Mouse (Mus musculus): ENCODE measurements around the gene Zc3hav1. TPM values are rescaled to one million over a fixed set of nuclear protein-coding genes. Genes with fewer than 3 reads are reported as not detected.
A peak's percentile ranks its signal among the peaks of the same experiment; 100 is the strongest.

The Zc3hav1 gene
- polyA plus RNA-seq, 1 experiment from 2014 or later: 1.7 TPM

GRCm38 (mm10) chr6:38326596-38326995 is 27.8 kb downstream of the Zc3hav1 start:
- ATAC-seq (ENCODE audit: low FRiP score): no peak
- H3K9me3 ChIP-seq (ENCODE audit: control insufficient read depth, low read length): no peaks in the 10 kb centered on the region
- DNase-seq (ENCODE audit: low spot score): peak; percentile 79
- no peak overlapping the region for H3K27ac ChIP-seq (ENCODE audit: low read depth, low read length)
- H3K4me1 ChIP-seq (replicated peaks; ENCODE audit: control insufficient read depth, insufficient read depth, low read length): no peaks in the 10 kb centered on the region
- no peaks in the 10 kb centered on the region for H3K27me3 ChIP-seq (ENCODE audit: control insufficient read depth, insufficient read depth, low read length)
- no peak overlapping the region for H3K4me2 ChIP-seq (replicated peaks; ENCODE audit: low read depth, low read length)
- no peaks in the 10 kb centered on the region for H3K36me3 ChIP-seq (ENCODE audit: control insufficient read depth, insufficient read depth, low read length)
- H3K9ac ChIP-seq (ENCODE audit: low read depth, low read length): no peak overlapping the region
- H3K4me3 ChIP-seq (ENCODE audit: low read depth, low read length): no peak overlapping the region
- WGBS: 16% methylated on average over 4 of the region's 4 CpGs

GRCm38 (mm10) chr6:38320621-38321020 is 33.8 kb downstream of the Zc3hav1 start:
- Histone ChIP-seq H3K36me3 (ENCODE audit: control insufficient read depth, insufficient read depth, low read length) (no peaks in the 10 kb centered on the region), H3K4me1 (replicated peaks; ENCODE audit: control insufficient read depth, insufficient read depth, low read length) (no peaks in the 10 kb centered on the region), H3K27ac (ENCODE audit: low read depth, low read length) (no peak overlapping the region), H3K9ac (ENCODE audit: low read depth, low read length) (no peak overlapping the region), H3K9me3 (ENCODE audit: control insufficient read depth, low read length) (no peaks in the 10 kb centered on the region), H3K27me3 (ENCODE audit: control insufficient read depth, insufficient read depth, low read length) (no peaks in the 10 kb centered on the region), H3K4me2 (replicated peaks; ENCODE audit: low read depth, low read length) (no peak overlapping the region), H3K4me3 (ENCODE audit: low read depth, low read length) (no peak overlapping the region)
- ATAC-seq (ENCODE audit: low FRiP score) (no peak), DNase-seq (ENCODE audit: low spot score) (no peak)
- 93% methylated on average over 9 of the region's 9 CpGs for WGBS

- no peak for ATAC-seq (ENCODE audit: low FRiP score)
- WGBS: 93% methylated on average over 4 of the region's 4 CpGs
These were observed 38.4 kb downstream of the Zc3hav1 start for GRCm38 (mm10) chr6:38316050-38316449.

GRCm38 (mm10) chr6:38309741-38310140 is 44.7 kb downstream of the Zc3hav1 start:
- no peak for ATAC-seq (ENCODE audit: low FRiP score)
- H3K4me1 ChIP-seq (replicated peaks; ENCODE audit: control insufficient read depth, insufficient read depth, low read length): no peaks in the 10 kb centered on the region
- DNase-seq (ENCODE audit: low spot score): no peak
- H3K9ac ChIP-seq (ENCODE audit: low read depth, low read length): no peak overlapping the region
- no peak overlapping the region for H3K4me3 ChIP-seq (ENCODE audit: low read depth, low read length)
- H3K4me2 ChIP-seq (replicated peaks; ENCODE audit: low read depth, low read length): no peak overlapping the region
- H3K27me3 ChIP-seq (ENCODE audit: control insufficient read depth, insufficient read depth, low read length): no peaks in the 10 kb centered on the region
- no peaks in the 10 kb centered on the region for H3K9me3 ChIP-seq (ENCODE audit: control insufficient read depth, low read length)
- no peak overlapping the region for H3K27ac ChIP-seq (ENCODE audit: low read depth, low read length)
- no peaks in the 10 kb centered on the region for H3K36me3 ChIP-seq (ENCODE audit: control insufficient read depth, insufficient read depth, low read length)

More at GRCm38 (mm10) chr6:38316050-38316449, 38.4 kb downstream of the Zc3hav1 start:
- no peak overlapping the region for H3K27ac ChIP-seq (ENCODE audit: low read depth, low read length)
- no peaks in the 10 kb centered on the region for H3K36me3 ChIP-seq (ENCODE audit: control insufficient read depth, insufficient read depth, low read length)
- H3K4me3 ChIP-seq (ENCODE audit: low read depth, low read length): no peak overlapping the region
- no peaks in the 10 kb centered on the region for H3K27me3 ChIP-seq (ENCODE audit: control insufficient read depth, insufficient read depth, low read length)
- no peaks in the 10 kb centered on the region for H3K4me1 ChIP-seq (replicated peaks; ENCODE audit: control insufficient read depth, insufficient read depth, low read length)
- no peak for DNase-seq (ENCODE audit: low spot score)
- no peaks in the 10 kb centered on the region for H3K9me3 ChIP-seq (ENCODE audit: control insufficient read depth, low read length)
- H3K4me2 ChIP-seq (replicated peaks; ENCODE audit: low read depth, low read length): no peak overlapping the region
- no peak overlapping the region for H3K9ac ChIP-seq (ENCODE audit: low read depth, low read length)

- Histone ChIP-seq H3K27ac (ENCODE audit: low read depth, low read length) (no peak overlapping the region), H3K4me3 (ENCODE audit: low read depth, low read length) (no peak overlapping the region), H3K4me1 (replicated peaks; ENCODE audit: control insufficient read depth, insufficient read depth, low read length) (no peaks in the 10 kb centered on the region), H3K9me3 (ENCODE audit: control insufficient read depth, low read length) (no peaks in the 10 kb centered on the region), H3K9ac (ENCODE audit: low read depth, low read length) (no peak overlapping the region), H3K36me3 (ENCODE audit: control insufficient read depth, insufficient read depth, low read length) (no peaks in the 10 kb centered on the region), H3K4me2 (replicated peaks; ENCODE audit: low read depth, low read length) (no peak overlapping the region), H3K27me3 (ENCODE audit: control insufficient read depth, insufficient read depth, low read length) (no peaks in the 10 kb centered on the region)
- WGBS: 72% methylated on average over 3 of the region's 3 CpGs
- DNase-seq (ENCODE audit: low spot score) (no peak), ATAC-seq (ENCODE audit: low FRiP score) (no peak)
These were observed 49.4 kb downstream of the Zc3hav1 start for GRCm38 (mm10) chr6:38304981-38305380.

- H3K9me3 ChIP-seq (ENCODE audit: control insufficient read depth, low read length): no peaks in the 10 kb centered on the region
- peak; percentile 86 for DNase-seq (ENCODE audit: low spot score)
- H3K4me3 ChIP-seq (ENCODE audit: low read depth, low read length): peak within 1 kb of the TSS; percentile 59
- peak; percentile 96 for ATAC-seq (ENCODE audit: low FRiP score)
- H3K4me1 ChIP-seq (replicated peaks; ENCODE audit: control insufficient read depth, insufficient read depth, low read length): no peaks in the 10 kb centered on the region
- H3K4me2 ChIP-seq (replicated peaks; ENCODE audit: low read depth, low read length): peak within 1 kb of the TSS; percentile 78
- WGBS: under 1% methylated on average over 53 of the region's 70 CpGs
- H3K27ac ChIP-seq (ENCODE audit: low read depth, low read length): peak within 1 kb of the TSS; percentile 94
- H3K27me3 ChIP-seq (ENCODE audit: control insufficient read depth, insufficient read depth, low read length): no peaks in the 10 kb centered on the region
- H3K36me3 ChIP-seq (ENCODE audit: control insufficient read depth, insufficient read depth, low read length): peaks cover 5% of the 10 kb centered on the region; the same call in 1 of the 2 replicates
- peak within 1 kb of the TSS; percentile 90 for H3K9ac ChIP-seq (ENCODE audit: low read depth, low read length)
These were observed 55.5 kb downstream of the Zc3hav1 start, which contains the start of gene Zc3hav1l for GRCm38 (mm10) chr6:38298761-38299401. Zc3hav1l (minus strand) TSS chr6:38299259.

- ATAC-seq (ENCODE audit: low FRiP score): peak; percentile 48
- Histone ChIP-seq H3K9ac (ENCODE audit: low read depth, low read length) (peak overlapping the region; percentile 90), H3K9me3 (ENCODE audit: control insufficient read depth, low read length) (no peaks in the 10 kb centered on the region), H3K4me1 (replicated peaks; ENCODE audit: control insufficient read depth, insufficient read depth, low read length) (no peaks in the 10 kb centered on the region), H3K27ac (ENCODE audit: low read depth, low read length) (peak overlapping the region; percentile 94), H3K4me2 (replicated peaks; ENCODE audit: low read depth, low read length) (peak overlapping the region; percentile 78), H3K27me3 (ENCODE audit: control insufficient read depth, insufficient read depth, low read length) (no peaks in the 10 kb centered on the region), H3K36me3 (ENCODE audit: control insufficient read depth, insufficient read depth, low read length) (peaks cover 5% of the 10 kb centered on the region; the same call in 1 of the 2 replicates), H3K4me3 (ENCODE audit: low read depth, low read length) (peak overlapping the region; percentile 59)
- 1% methylated on average over 10 of the region's 10 CpGs for WGBS
- peak; percentile 75 for DNase-seq (ENCODE audit: low spot score)
These were observed 56.2 kb downstream of the Zc3hav1 start for GRCm38 (mm10) chr6:38298246-38298635.

GRCm38 (mm10) chr6:38297580-38298245 is 56.7 kb downstream of the Zc3hav1 start:
- Histone ChIP-seq H3K36me3 (ENCODE audit: control insufficient read depth, insufficient read depth, low read length) (peaks cover 5% of the 10 kb centered on the region; the same call in 1 of the 2 replicates), H3K27ac (ENCODE audit: low read depth, low read length) (peak overlapping the region; percentile 94), H3K27me3 (ENCODE audit: control insufficient read depth, insufficient read depth, low read length) (no peaks in the 10 kb centered on the region), H3K4me1 (replicated peaks; ENCODE audit: control insufficient read depth, insufficient read depth, low read length) (no peaks in the 10 kb centered on the region), H3K9ac (ENCODE audit: low read depth, low read length) (peak overlapping the region; percentile 90), H3K4me3 (ENCODE audit: low read depth, low read length) (peak overlapping the region; percentile 59), H3K9me3 (ENCODE audit: control insufficient read depth, low read length) (no peaks in the 10 kb centered on the region), H3K4me2 (replicated peaks; ENCODE audit: low read depth, low read length) (peak overlapping the region; percentile 78)
- peak; percentile 50 for DNase-seq (ENCODE audit: low spot score)
- ATAC-seq (ENCODE audit: low FRiP score): 0 out of 2 replicates have a peak, but pooled peaks have one; percentile 14
- WGBS: 45% methylated on average over 12 of the region's 12 CpGs

- no peak overlapping the region for H3K4me3 ChIP-seq (ENCODE audit: low read depth, low read length)
- WGBS: 52% methylated on average over 3 of the region's 3 CpGs
- no peaks in the 10 kb centered on the region for H3K4me1 ChIP-seq (replicated peaks; ENCODE audit: control insufficient read depth, insufficient read depth, low read length)
- H3K9me3 ChIP-seq (ENCODE audit: control insufficient read depth, low read length): no peaks in the 10 kb centered on the region
- no peaks in the 10 kb centered on the region for H3K27me3 ChIP-seq (ENCODE audit: control insufficient read depth, insufficient read depth, low read length)
- no peak overlapping the region for H3K9ac ChIP-seq (ENCODE audit: low read depth, low read length)
- peaks cover 5% of the 10 kb centered on the region; the same call in 1 of the 2 replicates for H3K36me3 ChIP-seq (ENCODE audit: control insufficient read depth, insufficient read depth, low read length)
- DNase-seq (ENCODE audit: low spot score) (no peak), ATAC-seq (ENCODE audit: low FRiP score) (no peak)
- no peak overlapping the region for H3K27ac ChIP-seq (ENCODE audit: low read depth, low read length)
- no peak overlapping the region for H3K4me2 ChIP-seq (replicated peaks; ENCODE audit: low read depth, low read length)
These were observed 60.7 kb downstream of the Zc3hav1 start for GRCm38 (mm10) chr6:38293708-38294107.
